Mouse (Mus musculus) myocyte (in vitro differentiated cells): ENCODE data around the gene Itgal. TPM values are rescaled to one million over a fixed set of nuclear protein-coding genes. Genes with fewer than 3 reads are reported as not detected.
"Not testable (repeated sequence)": the region's sequence is repeated elsewhere in the genome, so short reads cannot be mapped to it uniquely, and the experiment has no call there.

Source experiments
- H3K27me3 ChIP-seq: one replicate; pipeline ENCODE4 v1.6.1; 2011; ENCODE audit not compliant: control insufficient read depth, insufficient read depth, insufficient read length
- H3K36me3 ChIP-seq: one replicate; pipeline ENCODE4 v1.6.1; 2011; ENCODE audit not compliant: control insufficient read depth, insufficient read depth
- H3K4me2 ChIP-seq: one replicate; pipeline ENCODE4 v1.6.1; 2011; ENCODE audit warnings: low read depth, control low read depth
- H3K4me3 ChIP-seq: one replicate; pipeline ENCODE4 v1.5.1; 2011; ENCODE audit warnings: mild to moderate bottlenecking, control low read depth, moderate library complexity
- H3K79me2 ChIP-seq: one replicate; pipeline ENCODE4 v1.6.1; 2011; ENCODE audit not compliant: control insufficient read depth, insufficient read depth
- H3ac ChIP-seq: one replicate; pipeline ENCODE4 v1.6.1; 2011; ENCODE audit not compliant: control insufficient read depth, insufficient read length
- CEBPB ChIP-seq: IDR thresholded peaks from 2 replicates; pipeline ENCODE4 v1.6.1; 2011; ENCODE audit warnings: mild to moderate bottlenecking, moderate library complexity; ENCODE audit not compliant: poor library complexity, insufficient read depth, severe bottlenecking
- E2F4 ChIP-seq: IDR thresholded peaks from one replicate; pipeline ENCODE4 v1.6.1; 2011; ENCODE audit warnings: mild to moderate bottlenecking, control low read depth, moderate library complexity; ENCODE audit not compliant: insufficient read depth
- MAX ChIP-seq: IDR thresholded peaks from one replicate; pipeline ENCODE4 v1.6.1; 2011; ENCODE audit warnings: low read depth, mild to moderate bottlenecking, control low read depth
- MYOD1 ChIP-seq, 3 experiments: IDR thresholded peaks; one replicate each; pipeline ENCODE4 v1.6.1; 2011; ENCODE audit warnings: control low read depth in 2 of 3, low read depth in 2 of 3, mild to moderate bottlenecking in 2 of 3, moderate library complexity in 1 of 3; ENCODE audit not compliant: insufficient read length in 2 of 3, control insufficient read depth in 1 of 3
- MYOG ChIP-seq, 3 experiments: IDR thresholded peaks; one replicate each; pipeline ENCODE4 v1.6.1; 2011; ENCODE audit warnings: control low read depth in 2 of 3, low read depth in 2 of 3, mild to moderate bottlenecking in 2 of 3; ENCODE audit not compliant: insufficient read length in 2 of 3, control insufficient read depth in 1 of 3, insufficient read depth in 1 of 3
- POLR2A ChIP-seq: IDR thresholded peaks from one replicate; pipeline ENCODE4 v1.6.1; 2011; ENCODE audit warnings: low read depth, mild to moderate bottlenecking, control low read depth, moderate library complexity; ENCODE audit not compliant: insufficient read length
- POLR2AphosphoS2 ChIP-seq: IDR thresholded peaks from one replicate; pipeline ENCODE4 v1.6.1; 2011; ENCODE audit warnings: low read depth, control low read depth; ENCODE audit not compliant: insufficient read length
- REST ChIP-seq: IDR thresholded peaks from one replicate; pipeline ENCODE4 v1.6.1; 2011; ENCODE audit warnings: mild to moderate bottlenecking, control low read depth, moderate library complexity; ENCODE audit not compliant: insufficient read depth, insufficient read length
- SRF ChIP-seq: IDR thresholded peaks from one replicate; pipeline ENCODE4 v1.6.1; 2011; ENCODE audit warnings: low read depth; ENCODE audit not compliant: control insufficient read depth, insufficient read length
- TCF12 ChIP-seq: IDR thresholded peaks from one replicate; pipeline ENCODE4 v1.6.1; 2011; ENCODE audit warnings: mild to moderate bottlenecking, control low read depth; ENCODE audit not compliant: poor library complexity, insufficient read depth, severe bottlenecking
- TCF3 ChIP-seq: IDR thresholded peaks from one replicate; pipeline ENCODE4 v1.6.1; 2011; ENCODE audit warnings: low read depth, control low read depth; ENCODE audit not compliant: insufficient read length
- USF1 ChIP-seq: IDR thresholded peaks from one replicate; pipeline ENCODE4 v1.6.1; 2011; ENCODE audit warnings: low read depth, mild to moderate bottlenecking, control low read depth, moderate library complexity
- polyA plus RNA-seq: library from polyadenylated mRNA; unstranded; fragments of >200 nt; fragmentation: generic; extraction: Trizol; gene quantifications from one replicate; pipeline ENCODE4 v1.2.1, GENCODE M21; 2012; ENCODE audit warnings: missing spikeins

The Itgal gene
- 0.16 TPM for polyA plus RNA-seq

DNA sequence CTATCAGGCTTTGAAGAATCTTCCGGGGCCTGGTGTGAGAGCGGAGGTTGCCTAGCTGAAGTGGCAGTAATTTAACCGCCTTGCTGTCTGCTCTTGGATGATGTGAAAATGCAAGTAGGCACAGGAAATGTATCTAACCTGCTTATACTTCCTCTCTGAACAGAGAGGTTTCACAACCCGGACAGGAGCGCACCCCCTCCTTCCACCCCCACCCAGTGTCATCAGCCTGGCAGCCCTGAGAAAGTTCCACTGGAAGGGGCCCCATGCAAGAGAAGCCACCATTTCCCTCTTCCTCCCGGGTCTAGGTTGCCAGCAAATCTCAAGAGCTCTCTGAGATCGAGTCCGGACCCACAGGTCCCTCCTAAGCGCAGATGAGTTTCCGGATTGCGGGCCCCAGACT is at the start of gene Itgal:
Gene Itgal (plus strand): TSS at position 163 of the 400 bp plus-strand sequence.
- no peak for TF ChIP-seq USF1
- TF ChIP-seq MYOD1 (IDR thresholded peaks at IDR 0.05; ENCODE audit: control insufficient read depth in 1 of 3, insufficient read length in 2 of 3, low read depth in 2 of 3), result no peak
- TF ChIP-seq CEBPB, result no peak
- no peak for TF ChIP-seq POLR2A
- TF ChIP-seq MYOG (IDR thresholded peaks at IDR 0.05; ENCODE audit: control insufficient read depth in 1 of 3, insufficient read depth in 1 of 3, insufficient read length in 2 of 3, low read depth in 2 of 3), result no peak
- no peak for TF ChIP-seq MAX
- no peak for TF ChIP-seq SRF
- no peak for TF ChIP-seq TCF12
- no peak for TF ChIP-seq E2F4
- no peak for TF ChIP-seq TCF3
- no peak for TF ChIP-seq REST
- no peak for TF ChIP-seq POLR2AphosphoS2
- no peak within 1 kb of the TSS for H3ac ChIP-seq
- H3K79me2 ChIP-seq, result no peaks in the 10 kb centered on the region
- H3K4me3 ChIP-seq, result no peak within 1 kb of the TSS
- no peaks in the 10 kb centered on the region for H3K36me3 ChIP-seq
- H3K27me3 ChIP-seq, result peaks cover 52% of the 10 kb centered on the region
- no peak within 1 kb of the TSS for H3K4me2 ChIP-seq

- not testable (repeated sequence) for H3K36me3 ChIP-seq, H3K4me3 ChIP-seq
- H3K79me2 ChIP-seq, result peaks cover 13% of the 10 kb centered on the region
Observed at GRCm38 (mm10) chr7:127250511-127250910, 45.5 kb upstream of the Itgal start.

DNA sequence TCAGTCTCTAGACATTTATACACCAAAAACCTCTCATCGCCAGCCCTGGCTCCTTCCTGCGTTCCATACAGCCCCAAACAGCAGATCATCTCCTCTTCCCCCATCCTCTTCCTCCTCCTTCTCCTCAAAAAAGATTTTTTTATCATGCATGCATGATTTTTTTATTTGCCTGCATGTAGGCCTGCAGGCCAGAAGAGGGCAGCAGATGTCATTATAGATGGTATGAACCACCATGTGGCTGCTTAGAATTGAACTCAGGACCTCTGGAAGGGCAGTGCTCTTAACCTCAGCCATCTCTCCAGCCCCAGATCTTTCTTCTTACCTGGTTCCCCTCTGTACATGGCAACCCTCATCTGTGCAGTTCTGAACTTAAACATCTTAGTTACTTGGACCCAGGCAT is 43.6 kb upstream of the Itgal start:
- Histone ChIP-seq H3ac (no peak overlapping the region), H3K36me3 (no peaks in the 10 kb centered on the region), H3K4me2 (no peak overlapping the region), H3K4me3 (no peak overlapping the region), H3K27me3 (no peaks in the 10 kb centered on the region), H3K79me2 (no peaks in the 10 kb centered on the region)
- TF ChIP-seq TCF3, result no peak
- TF ChIP-seq USF1, result no peak
- TF ChIP-seq POLR2AphosphoS2, result no peak
- no peak for TF ChIP-seq POLR2A
- no peak for TF ChIP-seq TCF12
- no peak for TF ChIP-seq MAX
- no peak for TF ChIP-seq REST

More at GRCm38 (mm10) chr7:127250511-127250910, 45.5 kb upstream of the Itgal start:
- H3K27me3 ChIP-seq, H3ac ChIP-seq, H3K4me2 ChIP-seq: not testable (repeated sequence)

DNA sequence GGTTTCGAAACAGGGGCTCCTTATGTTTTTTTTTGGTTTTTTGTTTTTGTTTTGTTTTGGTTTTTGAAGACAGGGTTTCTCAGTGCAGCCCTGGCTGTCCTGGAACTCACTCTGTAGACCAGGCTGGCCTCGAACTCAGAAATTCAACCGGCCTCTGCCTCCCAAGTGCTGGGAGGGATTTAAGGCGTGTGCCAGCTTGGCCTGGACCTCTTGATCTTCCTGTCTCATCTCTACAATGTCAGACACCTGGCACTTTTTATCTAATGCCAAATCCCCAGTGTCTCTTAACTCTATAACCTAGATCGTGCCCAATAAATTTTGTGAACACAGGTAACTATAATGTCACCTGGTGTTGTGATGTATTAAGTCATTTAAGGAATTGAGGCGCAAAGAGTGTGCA is 42.7 kb upstream of the Itgal start:
- peak overlapping the region; percentile 23 for H3K4me3 ChIP-seq
- TF ChIP-seq REST, result no peak
- TF ChIP-seq MAX, result no peak
- TF ChIP-seq USF1, result no peak
- TF ChIP-seq CEBPB, result no peak
- TF ChIP-seq TCF3, result no peak
- TF ChIP-seq MYOG (IDR thresholded peaks at IDR 0.05; ENCODE audit: control insufficient read depth in 1 of 3, insufficient read depth in 1 of 3, insufficient read length in 2 of 3, low read depth in 2 of 3), result no peak
- TF ChIP-seq SRF, result no peak
- no peak for TF ChIP-seq TCF12
- no peak for TF ChIP-seq POLR2AphosphoS2
- TF ChIP-seq MYOD1 (IDR thresholded peaks at IDR 0.05; ENCODE audit: control insufficient read depth in 1 of 3, insufficient read length in 2 of 3, low read depth in 2 of 3), result no peak
- no peak for TF ChIP-seq E2F4

DNA sequence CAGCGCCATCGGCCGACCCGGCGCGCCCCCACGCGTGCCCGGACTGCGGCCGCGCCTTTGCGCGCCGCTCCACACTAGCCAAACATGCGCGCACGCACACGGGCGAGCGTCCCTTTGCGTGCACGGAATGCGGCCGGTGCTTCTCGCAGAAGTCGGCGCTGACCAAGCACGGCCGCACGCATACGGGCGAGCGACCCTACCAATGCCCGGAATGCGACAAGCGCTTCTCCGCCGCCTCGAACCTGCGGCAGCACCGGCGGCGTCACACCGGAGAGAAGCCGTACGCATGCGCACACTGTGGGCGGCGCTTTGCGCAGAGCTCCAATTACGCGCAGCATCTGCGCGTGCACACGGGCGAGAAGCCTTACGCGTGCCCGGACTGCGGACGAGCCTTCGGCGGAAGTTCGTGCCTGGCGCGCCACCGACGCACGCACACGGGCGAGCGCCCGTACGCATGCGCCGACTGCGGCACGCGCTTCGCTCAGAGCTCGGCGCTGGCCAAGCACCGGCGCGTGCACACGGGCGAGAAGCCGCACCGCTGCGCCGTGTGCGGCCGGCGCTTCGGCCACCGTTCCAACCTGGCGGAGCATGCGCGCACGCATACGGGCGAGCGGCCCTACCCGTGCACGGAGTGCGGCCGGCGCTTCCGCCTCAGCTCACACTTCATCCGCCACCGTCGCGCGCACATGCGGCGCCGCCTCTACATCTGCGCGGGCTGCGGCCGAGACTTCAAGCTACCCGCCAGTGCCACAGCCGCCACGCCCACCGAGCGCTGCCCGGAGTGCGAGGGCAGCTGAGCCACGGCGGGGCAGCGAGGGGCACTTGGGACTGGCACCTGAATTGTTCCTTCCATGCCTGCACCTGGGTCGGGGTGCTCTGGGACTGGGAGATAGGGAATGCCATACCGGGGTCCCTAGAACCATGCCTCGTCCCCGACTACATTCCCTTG is 42.0 kb upstream of the Itgal start:
- Histone ChIP-seq H3K27me3 (no peaks in the 10 kb centered on the region), H3K79me2 (no peaks in the 10 kb centered on the region), H3K36me3 (no peaks in the 10 kb centered on the region), H3K4me2 (peak overlapping the region; percentile 92), H3K4me3 (peak overlapping the region; percentile 23), H3ac (peak overlapping the region; percentile 42)
- peak; percentile 78 for TF ChIP-seq POLR2A
- no peak for TF ChIP-seq TCF3
- TF ChIP-seq E2F4, result peak; percentile 74
- TF ChIP-seq CEBPB, result no peak
- TF ChIP-seq MAX, result no peak
- peak; percentile 46 for TF ChIP-seq SRF
- peak in 1 of 3 experiments; percentile 21 for TF ChIP-seq MYOG (IDR thresholded peaks at IDR 0.05; ENCODE audit: control insufficient read depth in 1 of 3, insufficient read depth in 1 of 3, insufficient read length in 2 of 3, low read depth in 2 of 3)
- no peak for TF ChIP-seq TCF12
- peak; percentile 93 for TF ChIP-seq POLR2AphosphoS2
- no peak for TF ChIP-seq USF1
- TF ChIP-seq MYOD1 (IDR thresholded peaks at IDR 0.05; ENCODE audit: control insufficient read depth in 1 of 3, insufficient read length in 2 of 3, low read depth in 2 of 3), result no peak
- TF ChIP-seq REST, result no peak

More for the DNA sequence above, 42.7 kb upstream of the Itgal start:
- H3K4me2 ChIP-seq, result peak overlapping the region; percentile 92
- peak overlapping the region; percentile 42 for H3ac ChIP-seq
- H3K27me3 ChIP-seq, result no peaks in the 10 kb centered on the region
- H3K36me3 ChIP-seq, result no peaks in the 10 kb centered on the region
- no peaks in the 10 kb centered on the region for H3K79me2 ChIP-seq
